Mouse (Mus musculus) stomach, postnatal 0 days (tissue): Measurements from ENCODE around the gene Fam198b.

Source experiments
- CTCF ChIP-seq: IDR thresholded peaks from 2 replicates; pipeline ENCODE4 v1.5.1; 2016; ENCODE audit warnings: antibody characterized with exemption, low read depth, mild to moderate bottlenecking, moderate library complexity
- EP300 ChIP-seq: optimal IDR thresholded peaks from 2 replicates; pipeline ENCODE3; 2016; ENCODE audit warnings: antibody characterized with exemption

GRCm38 (mm10) chr3:79883092-79883491 lies 1.2 kb upstream of the Fam198b start:
- TF ChIP-seq CTCF = peak; percentile 93
- no peak for TF ChIP-seq EP300
